In the genomic region with DNA sequence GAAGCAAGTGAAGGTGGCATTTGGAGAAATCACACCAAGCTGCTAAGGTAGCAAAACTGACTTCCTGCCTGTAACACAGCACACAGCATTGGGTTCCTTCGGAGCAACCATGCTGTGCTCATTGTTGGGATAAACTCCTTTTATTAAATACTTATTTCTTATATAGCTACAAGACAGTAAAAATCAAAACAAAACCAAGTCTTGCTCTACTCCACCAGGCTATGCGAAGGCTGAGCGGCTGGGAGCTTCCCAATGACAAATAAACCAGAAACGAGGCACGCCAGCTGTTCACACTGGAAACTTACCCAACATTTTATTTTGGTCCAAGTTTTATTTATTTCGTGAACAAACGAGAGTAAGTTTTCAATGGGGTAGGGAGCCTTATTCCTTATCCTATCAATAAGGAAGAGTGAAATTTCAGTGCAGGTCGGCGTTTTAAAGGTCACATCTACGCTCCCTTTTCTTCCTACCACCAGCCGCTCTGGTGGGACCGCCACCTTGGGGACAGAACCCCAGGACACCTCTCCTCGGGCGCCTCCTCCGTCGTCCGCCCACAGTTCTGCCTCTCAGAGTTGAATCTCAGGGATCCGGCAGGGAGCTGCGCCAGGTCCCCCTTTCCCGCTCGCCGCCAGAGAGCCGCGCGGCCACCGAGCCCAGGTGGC, we compare ENCODE assay signal across 8 mouse cellular contexts. TPM values are rescaled to one million over a fixed set of nuclear protein-coding genes. Genes with fewer than 3 reads are reported as not detected.
DNase-seq lines count a peak whose midpoint lies in the region; ATAC-seq and TF ChIP-seq lines count a peak whose summit lies in the region.

No protein-coding gene starts in this region.

- in situ Hi-C loops in ES-E14 (cut with MboI; ENCODE audit: low sequenced_read_pairs in 2 of 2, unreplicated experiment in 2 of 2), result no loop called here

- H3K36me3 ChIP-seq in heart, adult 2 months (ENCODE audit: control insufficient read depth, insufficient read depth, low read length), result no peaks in the 10 kb centered on the region; the same call in 1 of the 2 replicates
- no peaks in the 10 kb centered on the region for H3K36me3 ChIP-seq in ES-E14 (ENCODE audit: control insufficient read depth, insufficient read depth, low read length, poor library complexity, severe bottlenecking)
- H3K36me3 ChIP-seq in forebrain, embryonic 12.5 days (replicated peaks), result no peaks in the 10 kb centered on the region
- H3K36me3 ChIP-seq in liver, embryonic 15.5 days (replicated peaks), result no peaks in the 10 kb centered on the region

- no peaks in the 10 kb centered on the region for H3K79me2 ChIP-seq in heart, adult 2 months (replicated peaks; ENCODE audit: control insufficient read depth, insufficient read depth, low read length)

- no peaks in the 10 kb centered on the region for H3K9me3 ChIP-seq in ES-E14 (ENCODE audit: control insufficient read depth, insufficient read depth, low read depth, low read length)
- no peaks in the 10 kb centered on the region for H3K9me3 ChIP-seq in forebrain, embryonic 12.5 days
- H3K9me3 ChIP-seq in liver, embryonic 15.5 days (replicated peaks), result no peaks in the 10 kb centered on the region

- peak in 1 of 2 experiments; percentile 36 for DNase-seq in heart, adult 2 months
- no peak for DNase-seq in heart, postnatal 36 days
- peak; percentile 16 for DNase-seq in ES-E14 (ENCODE audit: low read depth, low spot score)
- DNase-seq in kidney, postnatal 14 days, result peak; percentile 58
- DNase-seq in right cerebral cortex, postnatal 10 days (ENCODE audit: low spot score in 2 of 2), result peak; percentile 56 to 63
- no peak for DNase-seq in spleen, postnatal 14 days (ENCODE audit: low spot score in 2 of 2)

- peak; percentile 39 for TF ChIP-seq CTCF in heart, adult 2 months (IDR thresholded peaks at IDR 0.05)

- peak overlapping the region; percentile 75 for H3K4me3 ChIP-seq in heart, adult 2 months
- peak overlapping the region; percentile 89 to 90 for H3K4me3 ChIP-seq in ES-E14 (ENCODE audit: insufficient read depth in 1 of 2, low read depth in 1 of 2, low read length in 2 of 2, poor library complexity in 1 of 2, severe bottlenecking in 1 of 2)
- H3K4me3 ChIP-seq in forebrain, embryonic 12.5 days (replicated peaks), result peak overlapping the region; percentile 67
- H3K4me3 ChIP-seq in liver, embryonic 15.5 days (replicated peaks), result peak overlapping the region; percentile 58

- intact Hi-C loops in heart, adult 2 months (cut with DNase I), result no loop called here
- intact Hi-C loops in heart, postnatal 36 days (cut with DNase I), result loop anchor here (5.0 kb wide), 1 partner anchor 92 kb away; no protein-coding TSS in a partner anchor

- H3K4me2 ChIP-seq in forebrain, embryonic 12.5 days, result peak overlapping the region; percentile 87
- H3K4me2 ChIP-seq in liver, embryonic 15.5 days, result peak overlapping the region; percentile 62

- H3K9ac ChIP-seq in heart, adult 2 months (ENCODE audit: low read depth, low read length), result peak overlapping the region; percentile 90
- H3K9ac ChIP-seq in ES-E14 (ENCODE audit: insufficient read depth, low read depth, low read length, poor library complexity, severe bottlenecking), result peak overlapping the region; percentile 94
- H3K9ac ChIP-seq in forebrain, embryonic 12.5 days, result peak overlapping the region; percentile 80
- H3K9ac ChIP-seq in liver, embryonic 15.5 days, result peak overlapping the region; percentile 30; the same call in 1 of the 2 replicates

- H3K27ac ChIP-seq in heart, adult 2 months, result peak overlapping the region; percentile 96
- H3K27ac ChIP-seq in ES-E14 (ENCODE audit: insufficient read depth, low read depth, low read length, poor library complexity, severe bottlenecking), result peak overlapping the region; percentile 81
- peak overlapping the region; percentile 91 for H3K27ac ChIP-seq in forebrain, embryonic 12.5 days
- H3K27ac ChIP-seq in liver, embryonic 15.5 days (replicated peaks), result 0 out of 2 replicates have a peak overlapping the region, but pooled peaks have one; percentile 29

- peak; percentile 18; the same call in 1 of the 2 replicates for ATAC-seq in forebrain, embryonic 12.5 days (ENCODE audit: low FRiP score)
- ATAC-seq in liver, embryonic 15.5 days (ENCODE audit: insufficient read depth), result peak; percentile 38

- no peak for TF ChIP-seq POLR2A in heart, adult 2 months (IDR thresholded peaks at IDR 0.05; ENCODE audit: insufficient read depth, low read depth, low read length)

- WGBS in heart, adult 2 months, result under 1% methylated on average over 26 of the region's 26 CpGs
- under 1% methylated on average over 25 of the region's 26 CpGs for WGBS in forebrain, embryonic 12.5 days
- under 1% methylated on average over 26 of the region's 26 CpGs for WGBS in liver, embryonic 15.5 days (ENCODE audit: insufficient replicate concordance)

- no peaks in the 10 kb centered on the region for H3K4me1 ChIP-seq in heart, adult 2 months (ENCODE audit: control insufficient read depth, insufficient read depth, low read length)
- H3K4me1 ChIP-seq in ES-E14 (ENCODE audit: control insufficient read depth in 2 of 2, insufficient read depth in 2 of 2, low read length in 2 of 2, poor library complexity in 1 of 2), result no peaks in the 10 kb centered on the region; a peak in 1 of 4 replicates
- peaks cover 6% of the 10 kb centered on the region for H3K4me1 ChIP-seq in forebrain, embryonic 12.5 days
- no peaks in the 10 kb centered on the region for H3K4me1 ChIP-seq in liver, embryonic 15.5 days (replicated peaks)

- H3K27me3 ChIP-seq in heart, adult 2 months (ENCODE audit: control insufficient read depth, insufficient read depth, low read length), result no peaks in the 10 kb centered on the region
- no peaks in the 10 kb centered on the region for H3K27me3 ChIP-seq in forebrain, embryonic 12.5 days
- H3K27me3 ChIP-seq in liver, embryonic 15.5 days, result peaks cover 41% of the 10 kb centered on the region

- TF ChIP-seq EP300 in heart, adult 2 months (IDR thresholded peaks at IDR 0.05; ENCODE audit: insufficient read depth, low read depth, low read length), result no peak

TF ChIP-seq in ES-E14, 5 proteins besides CTCF, POLR2A, EP300 and RAD21:
- peak; percentile 28; the same call in 1 of the 2 replicates for TF ChIP-seq HCFC1 (IDR thresholded peaks at IDR 0.05; ENCODE audit: borderline replicate concordance, insufficient read depth, low read length)
- no peak for TF ChIP-seq MAFK (IDR thresholded peaks at IDR 0.05; ENCODE audit: insufficient read depth, low read depth, low read length)
- no peak for TF ChIP-seq ZNF384 (IDR thresholded peaks at IDR 0.05; ENCODE audit: low read depth, low read length)

RNA-seq across cellular contexts. Expression of gene Ptprk, which starts 0.5 kb away (rescaled TPM):
- 10 to 100 TPM; 20.0 to 21.0 TPM for total RNA-seq in heart, adult 2 months (2021)
- polyA plus RNA-seq in heart, adult 2 months (2012; rRNA removed), result 8.6 and 12.2 TPM in 2 replicates
- 10 to 100 TPM; 20.9 to 21.0 TPM for total RNA-seq in heart, postnatal 36 days (2021)
- total RNA-seq in ES-E14 (2012; rRNA removed), result 67.0 and 106 TPM in 2 replicates
- 20.5 and 25.4 TPM in 2 replicates for polyA plus RNA-seq in forebrain, embryonic 12.5 days (2016; fragmentation: Nextera tagmentation; extraction: Ambion mirVana)
- 5.4 and 7.2 TPM in 2 replicates for polyA plus RNA-seq in liver, embryonic 15.5 days (2015; fragmentation: Nextera tagmentation; extraction: Ambion mirVana)

Comparison
In these comparisons a context has a peak if more than half of its experiments do, and no peak if none do; other contexts are left out.
1. DNase-seq: peak in ES-E14 (single experiment), kidney, postnatal 14 days (single experiment) and right cerebral cortex, postnatal 10 days (2 of 2); none in heart, postnatal 36 days (0 of 2) and spleen, postnatal 14 days (0 of 2).
2. H3K27ac ChIP-seq: peak in every context shown above with its lines; median percentile 96 in heart, adult 2 months; 91 in forebrain, embryonic 12.5 days; 81 in ES-E14; 29 in liver, embryonic 15.5 days.
3. H3K9ac ChIP-seq: peak in every context shown above with its lines; median percentile 94 in ES-E14; 90 in heart, adult 2 months; 80 in forebrain, embryonic 12.5 days; 30 in liver, embryonic 15.5 days.
4. Peak in every context shown above with its lines, with median percentiles within 50 percentile points of each other: H3K4me3 ChIP-seq.